Mouse (Mus musculus): ENCODE data around the gene Sipa1l3. TPM values are rescaled to one million over a fixed set of nuclear protein-coding genes. Genes with fewer than 3 reads are reported as not detected.

Gene Sipa1l3
- polyA plus RNA-seq, 1 experiment from 2014 or later, result 21.5 TPM

- Histone ChIP-seq H3K27ac (no peak overlapping the region), H3K4me2 (no peak overlapping the region), H3K4me1 (peaks cover 10% of the 10 kb centered on the region), H3K9me3 (no peaks in the 10 kb centered on the region), H3K36me3 (no peaks in the 10 kb centered on the region), H3K4me3 (no peak overlapping the region), H3K27me3 (no peaks in the 10 kb centered on the region), H3K9ac (no peak overlapping the region)
- WGBS, result 85% methylated on average over 16 of the region's 16 CpGs
- ATAC-seq (ENCODE audit: insufficient number of reproducible peaks, insufficient read depth, low FRiP score, low TSS enrichment, low read depth), result no peak
Observed at GRCm38 (mm10) chr7:29438655-29439282, 79.7 kb downstream of the Sipa1l3 start.

- H3K4me2 ChIP-seq, result no peak overlapping the region
- no peak for ATAC-seq (ENCODE audit: insufficient number of reproducible peaks, insufficient read depth, low FRiP score, low TSS enrichment, low read depth)
- no peaks in the 10 kb centered on the region for H3K9me3 ChIP-seq
- WGBS, result 93% methylated on average over 14 of the region's 14 CpGs
- H3K27me3 ChIP-seq, result no peaks in the 10 kb centered on the region
- no peak overlapping the region for H3K4me3 ChIP-seq
- no peak overlapping the region for H3K27ac ChIP-seq
- peaks cover 10% of the 10 kb centered on the region for H3K4me1 ChIP-seq
- H3K9ac ChIP-seq, result no peak overlapping the region
- H3K36me3 ChIP-seq, result no peaks in the 10 kb centered on the region
Observed at GRCm38 (mm10) chr7:29438204-29438603, 80.2 kb downstream of the Sipa1l3 start.

GRCm38 (mm10) chr7:29437072-29437471, 81.4 kb downstream of the Sipa1l3 start:
- WGBS, result 72% methylated on average over 10 of the region's 10 CpGs
- no peak overlapping the region for H3K4me3 ChIP-seq
- H3K4me2 ChIP-seq, result no peak overlapping the region
- no peaks in the 10 kb centered on the region for H3K27me3 ChIP-seq
- H3K27ac ChIP-seq, result no peak overlapping the region
- no peak for ATAC-seq (ENCODE audit: insufficient number of reproducible peaks, insufficient read depth, low FRiP score, low TSS enrichment, low read depth)
- H3K9ac ChIP-seq, result 0 out of 2 replicates have a peak overlapping the region, but pooled peaks have one; percentile 21
- no peaks in the 10 kb centered on the region for H3K36me3 ChIP-seq
- H3K4me1 ChIP-seq, result peaks cover 18% of the 10 kb centered on the region
- no peaks in the 10 kb centered on the region for H3K9me3 ChIP-seq

GRCm38 (mm10) chr7:29434313-29435035, 84.0 kb downstream of the Sipa1l3 start:
- ATAC-seq (ENCODE audit: insufficient number of reproducible peaks, insufficient read depth, low FRiP score, low TSS enrichment, low read depth), result no peak
- 80% methylated on average over 9 of the region's 9 CpGs for WGBS
- no peak overlapping the region for H3K27ac ChIP-seq
- no peak overlapping the region for H3K4me2 ChIP-seq
- H3K4me3 ChIP-seq, result no peak overlapping the region
- peaks cover 21% of the 10 kb centered on the region for H3K4me1 ChIP-seq
- H3K9me3 ChIP-seq, result no peaks in the 10 kb centered on the region
- H3K36me3 ChIP-seq, result peaks cover 3% of the 10 kb centered on the region; the same call in 1 of the 2 replicates
- no peaks in the 10 kb centered on the region for H3K27me3 ChIP-seq
- no peak overlapping the region for H3K9ac ChIP-seq

GRCm38 (mm10) chr7:29433725-29434124, 84.7 kb downstream of the Sipa1l3 start:
- 74% methylated on average over 10 of the region's 10 CpGs for WGBS
- Histone ChIP-seq H3K4me2 (no peak overlapping the region), H3K9ac (no peak overlapping the region), H3K27me3 (no peaks in the 10 kb centered on the region), H3K9me3 (no peaks in the 10 kb centered on the region), H3K4me1 (peaks cover 21% of the 10 kb centered on the region), H3K27ac (no peak overlapping the region), H3K4me3 (no peak overlapping the region), H3K36me3 (peaks cover 3% of the 10 kb centered on the region; the same call in 1 of the 2 replicates)
- no peak for ATAC-seq (ENCODE audit: insufficient number of reproducible peaks, insufficient read depth, low FRiP score, low TSS enrichment, low read depth)

- no peaks in the 10 kb centered on the region for H3K27me3 ChIP-seq
- no peak for ATAC-seq (ENCODE audit: insufficient number of reproducible peaks, insufficient read depth, low FRiP score, low TSS enrichment, low read depth)
- peaks cover 21% of the 10 kb centered on the region for H3K4me1 ChIP-seq
- H3K9me3 ChIP-seq, result no peaks in the 10 kb centered on the region
- WGBS, result 72% methylated on average over 11 of the region's 11 CpGs
- H3K36me3 ChIP-seq, result peaks cover 3% of the 10 kb centered on the region; the same call in 1 of the 2 replicates
- no peak overlapping the region for H3K4me2 ChIP-seq
- no peak overlapping the region for H3K4me3 ChIP-seq
- no peak overlapping the region for H3K9ac ChIP-seq
- no peak overlapping the region for H3K27ac ChIP-seq
Observed at GRCm38 (mm10) chr7:29432947-29433553, 85.4 kb downstream of the Sipa1l3 start.

- Histone ChIP-seq H3K27me3 (no peaks in the 10 kb centered on the region), H3K27ac (no peak overlapping the region), H3K4me3 (no peak overlapping the region), H3K9ac (no peak overlapping the region), H3K9me3 (no peaks in the 10 kb centered on the region), H3K36me3 (peaks cover 3% of the 10 kb centered on the region; the same call in 1 of the 2 replicates), H3K4me2 (no peak overlapping the region), H3K4me1 (peaks cover 21% of the 10 kb centered on the region)
- ATAC-seq (ENCODE audit: insufficient number of reproducible peaks, insufficient read depth, low FRiP score, low TSS enrichment, low read depth), result 0 out of 2 replicates have a peak, but pooled peaks have one; percentile 12
- 52% methylated on average over 15 of the region's 15 CpGs for WGBS
Observed at GRCm38 (mm10) chr7:29432180-29432946, 86.1 kb downstream of the Sipa1l3 start.

GRCm38 (mm10) chr7:29430739-29431211, 87.7 kb downstream of the Sipa1l3 start:
- Histone ChIP-seq H3K9me3 (no peaks in the 10 kb centered on the region), H3K27me3 (no peaks in the 10 kb centered on the region), H3K9ac (no peak overlapping the region), H3K4me1 (peaks cover 26% of the 10 kb centered on the region), H3K36me3 (peaks cover 3% of the 10 kb centered on the region; the same call in 1 of the 2 replicates), H3K27ac (no peak overlapping the region), H3K4me3 (no peak overlapping the region), H3K4me2 (no peak overlapping the region)
- no peak for ATAC-seq (ENCODE audit: insufficient number of reproducible peaks, insufficient read depth, low FRiP score, low TSS enrichment, low read depth)
- 21% methylated on average over 6 of the region's 6 CpGs for WGBS

GRCm38 (mm10) chr7:29426056-29426455, 92.4 kb downstream of the Sipa1l3 start:
- Histone ChIP-seq H3K9ac (no peak overlapping the region), H3K36me3 (peaks cover 3% of the 10 kb centered on the region; the same call in 1 of the 2 replicates), H3K4me1 (peaks cover 28% of the 10 kb centered on the region), H3K27ac (no peak overlapping the region), H3K27me3 (no peaks in the 10 kb centered on the region), H3K4me3 (no peak overlapping the region), H3K9me3 (no peaks in the 10 kb centered on the region), H3K4me2 (no peak overlapping the region)
- no peak for ATAC-seq (ENCODE audit: insufficient number of reproducible peaks, insufficient read depth, low FRiP score, low TSS enrichment, low read depth)
- 85% methylated on average over 8 of the region's 8 CpGs for WGBS

- Histone ChIP-seq H3K27ac (peak overlapping the region; percentile 41; the same call in 1 of the 2 replicates), H3K27me3 (no peaks in the 10 kb centered on the region), H3K9ac (no peak overlapping the region), H3K4me2 (no peak overlapping the region), H3K36me3 (peaks cover 3% of the 10 kb centered on the region; the same call in 1 of the 2 replicates), H3K4me1 (peaks cover 28% of the 10 kb centered on the region), H3K9me3 (no peaks in the 10 kb centered on the region), H3K4me3 (no peak overlapping the region)
- 49% methylated on average over 7 of the region's 7 CpGs for WGBS
- ATAC-seq (ENCODE audit: insufficient number of reproducible peaks, insufficient read depth, low FRiP score, low TSS enrichment, low read depth), result no peak
Observed at GRCm38 (mm10) chr7:29425413-29425827, 93.0 kb downstream of the Sipa1l3 start.

GRCm38 (mm10) chr7:29424690-29425089, 93.8 kb downstream of the Sipa1l3 start:
- WGBS, result 47% methylated on average over 5 of the region's 5 CpGs
- Histone ChIP-seq H3K9ac (no peak overlapping the region), H3K4me1 (peaks cover 32% of the 10 kb centered on the region), H3K4me3 (no peak overlapping the region), H3K4me2 (no peak overlapping the region), H3K9me3 (no peaks in the 10 kb centered on the region), H3K27me3 (no peaks in the 10 kb centered on the region), H3K27ac (peak overlapping the region; percentile 41; the same call in 1 of the 2 replicates), H3K36me3 (peaks cover under 1% of the 10 kb centered on the region; the same call in 1 of the 2 replicates)
- ATAC-seq (ENCODE audit: insufficient number of reproducible peaks, insufficient read depth, low FRiP score, low TSS enrichment, low read depth), result peak; percentile 70; the same call in 1 of the 2 replicates
